Mouse (Mus musculus): Measurements from ENCODE around the gene Laptm4a. TPM values are rescaled to one million over a fixed set of nuclear protein-coding genes. Genes with fewer than 3 reads are reported as not detected.

Gene Laptm4a
- total RNA-seq, 2 experiments from 2014 or later = 325 to 358 TPM

DNA sequence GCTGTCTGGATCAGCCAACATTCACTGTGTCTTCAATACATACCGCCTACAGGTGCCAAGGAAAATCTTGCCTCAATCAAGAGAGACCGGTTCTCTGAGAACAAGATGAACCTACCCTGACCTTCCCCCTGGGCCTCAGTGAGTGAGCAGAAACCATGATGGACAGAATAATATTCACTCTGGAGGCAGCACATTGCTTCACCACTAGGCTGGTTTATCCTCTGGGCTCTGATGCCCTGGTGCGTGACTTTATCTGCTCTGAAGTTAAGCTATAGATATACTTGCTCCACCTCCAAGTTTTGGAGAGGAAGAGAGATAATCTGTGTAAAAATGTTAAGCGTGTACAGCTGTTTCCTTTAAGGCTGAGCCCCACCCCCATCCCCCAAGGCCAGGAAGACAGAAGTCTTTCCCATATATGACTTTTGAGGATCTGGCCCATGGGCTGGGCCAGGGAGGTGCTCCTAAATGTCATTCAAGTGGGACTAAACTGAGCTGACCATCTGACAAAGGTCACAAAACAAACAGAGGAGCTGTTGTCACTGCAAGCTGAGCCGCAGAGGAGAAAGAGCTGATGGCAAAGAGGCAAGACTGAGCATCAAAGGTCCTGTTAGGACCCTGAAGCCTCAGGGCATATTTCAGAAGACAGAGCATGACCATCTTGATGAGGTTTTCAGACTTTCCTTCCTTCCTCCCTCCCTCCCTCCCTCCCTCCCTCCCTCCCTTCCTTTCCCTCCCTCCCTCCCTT, 20.4 kb upstream of the Laptm4a start:
- no peak for DNase-seq
- intact Hi-C loops (cut with DNase I) = no loop called here

DNA sequence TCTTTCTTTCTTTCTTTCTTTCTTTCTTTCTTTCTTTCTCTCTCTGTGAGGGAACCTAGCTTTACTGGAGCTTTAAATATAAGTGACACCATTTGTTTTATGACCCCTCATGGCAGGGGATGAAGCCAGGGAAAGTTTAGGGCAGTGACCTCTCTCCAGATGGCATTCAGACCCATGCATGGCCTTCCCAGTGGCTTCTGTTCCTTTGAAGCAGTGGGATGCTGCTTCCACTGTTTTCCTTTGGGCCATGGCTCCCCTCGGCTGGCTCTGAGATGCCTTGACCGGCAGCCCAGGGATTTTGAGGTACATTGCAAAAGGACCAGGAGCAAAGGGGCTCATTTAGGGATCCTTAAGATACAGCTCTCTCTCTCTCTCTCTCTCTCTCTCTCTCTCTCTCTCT, 19.5 kb upstream of the Laptm4a start:
- no peak for DNase-seq
- intact Hi-C loops (cut with DNase I) = no loop called here

DNA sequence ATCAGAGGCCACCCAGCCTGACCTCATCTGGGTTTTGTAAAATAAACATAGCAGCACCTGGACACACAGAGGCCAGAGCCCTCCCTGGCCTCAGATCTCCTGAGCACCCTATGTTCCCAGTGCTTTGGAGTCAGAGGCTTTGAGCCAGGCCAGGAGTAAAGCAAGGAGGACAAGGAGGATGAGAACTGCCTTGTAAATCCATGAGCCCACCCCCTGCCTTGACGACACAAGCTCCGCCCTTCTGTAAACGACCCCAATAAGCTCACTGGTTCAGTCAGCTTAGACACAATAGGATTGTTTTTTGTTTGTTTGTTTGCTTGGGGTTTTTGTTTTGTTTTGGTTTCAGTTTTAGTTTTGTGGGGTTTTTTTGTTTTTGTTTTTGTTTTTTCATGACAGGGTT, 19.0 kb upstream of the Laptm4a start:
- no peak for DNase-seq
- intact Hi-C loops (cut with DNase I) = no loop called here

DNA sequence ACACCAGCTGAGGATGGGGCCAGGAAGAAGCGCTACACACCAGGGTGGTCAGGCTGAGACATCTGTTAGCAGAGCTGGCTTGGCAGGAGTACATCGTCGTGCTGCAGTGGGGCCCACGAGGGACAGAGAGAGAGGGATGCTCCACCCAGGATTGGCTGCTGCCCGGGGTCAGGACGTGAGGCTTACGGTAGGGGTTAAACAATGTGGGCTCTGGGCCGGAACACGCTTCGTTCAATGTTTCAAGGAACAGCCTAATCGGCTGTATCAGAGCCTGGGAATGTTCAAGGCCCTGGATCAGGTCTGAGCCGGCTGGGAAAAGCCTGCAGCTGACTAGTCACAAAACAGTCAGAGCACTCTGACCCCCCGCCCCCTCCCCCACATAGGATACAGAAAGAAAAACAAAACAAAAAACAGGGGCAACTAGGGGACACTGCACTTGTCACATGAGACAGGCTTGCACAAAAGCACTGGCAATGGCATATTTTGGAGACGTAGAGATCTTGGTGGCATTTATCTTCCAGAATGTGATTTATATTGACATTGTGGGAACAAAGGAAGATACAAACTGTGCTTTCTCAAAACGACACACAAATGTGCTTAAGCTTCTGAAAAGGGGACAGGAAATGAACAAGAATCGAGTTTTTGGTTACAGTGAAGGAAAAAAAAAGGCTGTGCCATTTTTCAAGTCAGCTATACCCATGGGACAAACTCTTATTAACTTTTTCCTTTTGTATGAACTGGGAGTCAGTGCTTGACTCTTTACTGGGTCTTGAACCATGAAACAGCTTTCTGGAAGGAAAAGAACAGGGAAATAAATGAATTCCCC, 8.4 kb upstream of the Laptm4a start:
- intact Hi-C loops (cut with DNase I) = no loop called here
- DNase-seq = peak; percentile 48 to 63

DNA sequence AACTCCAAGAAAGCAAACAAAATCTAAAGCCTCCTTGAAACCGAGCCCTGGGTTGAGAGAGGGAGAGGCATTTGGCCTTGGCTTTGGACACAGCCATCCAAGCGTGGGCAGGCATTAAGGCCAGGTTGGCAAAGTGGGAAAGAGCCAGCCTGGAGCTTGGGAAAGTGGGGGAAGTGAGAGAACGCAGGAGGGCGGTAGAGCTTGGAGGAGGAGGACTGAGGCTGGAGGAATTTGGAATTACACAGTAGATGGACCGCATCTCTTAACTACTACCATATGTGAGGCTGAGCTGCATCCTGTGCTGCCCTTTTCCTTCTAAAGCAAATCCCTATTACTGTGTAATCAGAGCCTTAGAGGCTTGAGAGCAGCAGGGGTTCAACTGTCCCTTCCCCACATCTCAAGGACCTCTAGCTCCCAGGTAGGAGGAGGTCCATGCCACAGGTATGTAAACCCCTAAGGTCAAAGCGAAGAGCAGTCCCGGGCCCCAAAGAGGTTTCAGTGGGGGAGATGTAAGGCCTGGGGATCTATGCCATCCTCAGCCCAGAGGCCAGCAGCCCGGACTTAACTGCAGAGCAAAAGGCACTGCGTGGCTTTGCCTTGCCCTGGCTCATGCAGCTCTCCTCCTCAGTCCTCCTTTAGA, 7.6 kb upstream of the Laptm4a start:
- intact Hi-C loops (cut with DNase I) = no loop called here
- DNase-seq = no peak

DNA sequence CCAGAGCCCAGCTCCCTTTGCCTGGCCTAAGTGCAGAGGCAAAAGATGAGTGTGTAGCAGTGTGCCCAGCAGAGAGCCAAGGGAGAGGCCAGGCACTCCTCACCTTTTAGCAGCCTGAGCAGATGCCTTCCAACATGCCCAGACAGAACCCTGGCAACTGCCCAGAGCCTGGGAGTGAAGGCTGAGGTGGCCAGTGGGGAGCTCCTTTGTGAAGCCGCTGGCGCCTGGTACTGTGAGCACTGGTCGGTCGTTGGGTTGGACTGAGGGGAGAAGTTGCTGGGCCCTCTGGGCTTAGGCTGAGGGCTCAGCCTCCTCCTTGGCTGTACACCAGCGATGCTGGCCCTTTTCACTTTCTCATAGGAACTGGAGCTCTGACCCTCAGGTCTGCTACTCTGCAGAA, 5.1 kb upstream of the Laptm4a start:
- intact Hi-C loops (cut with DNase I) = no loop called here

DNA sequence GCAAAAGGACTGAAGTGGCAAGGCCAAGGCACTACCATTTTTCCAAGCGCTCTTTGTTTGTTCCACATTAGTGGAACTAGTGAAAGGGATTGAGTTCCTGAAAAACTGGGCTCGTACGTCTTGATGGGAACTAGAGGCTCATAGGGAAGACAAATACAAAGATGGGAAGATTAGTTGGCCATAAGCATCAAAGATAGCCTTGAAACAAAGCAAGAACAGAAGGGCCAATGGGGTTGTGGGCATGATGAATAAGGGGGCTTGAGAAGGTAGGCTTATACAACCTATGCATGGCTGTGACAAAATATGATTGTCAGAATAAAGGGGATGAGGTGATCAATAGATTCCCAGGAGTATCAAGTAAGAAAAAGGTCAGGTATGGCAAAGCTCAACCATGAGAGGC, 2.2 kb upstream of the Laptm4a start:
- no peak for DNase-seq
- intact Hi-C loops (cut with DNase I) = no loop called here

More for the DNA sequence above, 5.1 kb upstream of the Laptm4a start:
- DNase-seq = peak; percentile 63 to 74

DNA sequence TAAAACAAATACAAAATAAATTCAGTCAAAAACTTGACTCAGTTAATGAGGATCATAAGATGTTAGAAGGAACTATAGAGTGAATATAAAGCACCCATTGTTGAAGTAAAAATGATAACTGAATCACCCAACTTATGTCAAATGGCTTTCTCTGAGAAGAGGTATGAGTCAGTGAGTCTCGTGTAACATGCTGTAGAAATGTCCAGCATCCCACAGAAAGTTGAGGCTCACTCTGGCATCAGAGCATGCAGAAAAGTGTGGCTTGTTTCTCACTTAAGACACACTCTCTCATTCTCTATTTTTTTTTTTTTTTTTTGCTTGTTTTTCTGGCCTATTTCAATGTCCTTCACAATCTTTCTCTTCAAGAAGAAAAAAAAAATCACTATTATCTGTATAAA, 469 bp upstream of the Laptm4a start:
- intact Hi-C loops (cut with DNase I) = loop anchor here (5.0 kb wide), 1 partner anchor 34 kb away; no protein-coding TSS in a partner anchor
- no peak for DNase-seq

DNA sequence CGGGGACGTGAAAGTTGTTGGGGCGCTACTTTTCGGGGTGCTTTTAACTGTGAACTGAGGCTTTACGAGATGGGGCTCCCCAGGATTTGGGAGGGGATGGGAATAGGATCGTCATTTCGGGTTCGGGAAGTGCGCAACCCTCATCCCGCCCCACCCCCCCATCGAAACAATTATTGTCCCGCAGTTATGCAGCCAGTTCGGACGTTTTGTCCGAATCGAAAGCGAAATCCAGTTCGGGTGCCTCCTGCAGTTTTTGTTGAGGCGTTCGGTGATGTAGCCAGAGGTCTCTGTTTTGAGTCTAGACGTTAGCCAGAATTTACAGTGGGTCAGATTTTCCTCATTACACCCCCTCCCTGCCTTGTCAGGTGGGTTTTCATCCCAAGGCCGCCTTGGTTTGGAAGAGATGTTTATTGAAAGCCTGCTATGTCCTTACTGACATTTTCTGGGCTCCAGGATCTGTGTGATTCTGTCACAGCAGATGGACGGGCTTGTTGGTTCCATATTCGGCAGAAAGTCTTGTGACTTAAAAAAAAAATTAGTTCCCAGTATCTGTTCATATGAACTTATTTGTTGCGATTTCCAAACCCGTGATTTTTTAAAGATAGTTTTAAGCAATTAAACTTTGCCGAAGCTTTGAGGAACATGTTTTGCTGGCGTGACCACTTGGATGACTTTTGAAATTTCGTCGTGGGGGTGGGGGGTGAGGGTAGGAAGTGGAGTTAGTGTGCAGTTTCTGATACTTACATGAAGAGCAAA, 1.1 kb downstream of the Laptm4a start:
- intact Hi-C loops (cut with DNase I) = loop anchor here (5.0 kb wide), 1 partner anchor 35 kb away; no protein-coding TSS in a partner anchor
- DNase-seq = no peak

DNA sequence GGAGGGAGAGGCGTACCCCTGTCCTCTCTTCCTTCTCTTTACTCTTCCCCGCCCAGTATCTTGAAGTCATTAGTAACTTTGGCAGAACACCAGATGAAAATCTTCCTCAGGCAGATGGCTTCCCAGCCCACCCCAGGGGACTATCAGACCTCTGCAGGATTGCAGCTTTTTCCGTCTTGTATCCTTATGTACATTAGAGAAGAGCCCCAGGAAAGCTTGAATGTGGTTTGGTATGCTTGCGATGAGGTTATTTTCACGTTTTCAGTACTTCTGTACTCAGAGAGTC, 1.6 kb downstream of the Laptm4a start:
- intact Hi-C loops (cut with DNase I) = loop anchor here (5.0 kb wide), 1 partner anchor 36 kb away; no protein-coding TSS in a partner anchor
- peak; percentile 16 to 23 for DNase-seq

DNA sequence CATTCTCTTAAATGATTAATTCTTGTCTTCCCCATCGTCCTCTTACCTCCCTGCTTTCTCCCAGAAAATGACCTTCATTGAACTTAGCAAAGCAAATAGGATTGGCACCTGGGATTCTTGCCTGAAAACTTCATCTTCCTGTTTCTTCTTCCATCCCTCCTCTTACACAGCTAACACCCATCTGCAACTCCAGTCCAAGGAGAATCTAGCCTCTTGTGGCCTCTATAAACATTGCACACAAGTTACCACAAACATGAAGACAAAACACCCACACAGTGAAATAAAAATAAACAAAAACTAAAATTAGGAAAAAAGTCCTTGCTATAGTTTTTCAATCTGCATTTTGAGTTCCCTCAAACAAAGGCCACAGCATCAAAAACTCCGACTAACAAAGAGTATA, 2.1 kb downstream of the Laptm4a start:
- intact Hi-C loops (cut with DNase I) = loop anchor here (5.0 kb wide), 1 partner anchor 36 kb away; no protein-coding TSS in a partner anchor
- DNase-seq = no peak

DNA sequence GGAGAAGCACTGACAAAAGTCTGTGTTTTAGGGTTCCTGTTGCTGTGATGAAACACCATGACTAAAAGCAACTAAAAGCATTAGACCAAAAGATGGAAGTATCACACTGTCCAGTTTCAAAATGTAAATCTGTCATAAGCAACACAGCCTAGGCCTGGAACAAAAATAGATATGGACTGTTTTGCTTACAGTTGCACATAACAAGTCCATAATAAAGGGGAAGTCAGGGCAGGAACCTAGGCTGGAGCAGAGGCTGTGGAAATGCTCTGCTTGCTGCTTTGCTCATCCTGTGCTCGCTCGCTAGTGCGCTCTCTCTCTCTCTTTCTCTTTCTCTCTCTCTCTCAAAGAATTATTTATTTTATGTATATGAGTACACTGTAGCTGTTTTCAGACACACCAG, 6.2 kb downstream of the Laptm4a start:
- intact Hi-C loops (cut with DNase I) = no loop called here
- DNase-seq = no peak

DNA sequence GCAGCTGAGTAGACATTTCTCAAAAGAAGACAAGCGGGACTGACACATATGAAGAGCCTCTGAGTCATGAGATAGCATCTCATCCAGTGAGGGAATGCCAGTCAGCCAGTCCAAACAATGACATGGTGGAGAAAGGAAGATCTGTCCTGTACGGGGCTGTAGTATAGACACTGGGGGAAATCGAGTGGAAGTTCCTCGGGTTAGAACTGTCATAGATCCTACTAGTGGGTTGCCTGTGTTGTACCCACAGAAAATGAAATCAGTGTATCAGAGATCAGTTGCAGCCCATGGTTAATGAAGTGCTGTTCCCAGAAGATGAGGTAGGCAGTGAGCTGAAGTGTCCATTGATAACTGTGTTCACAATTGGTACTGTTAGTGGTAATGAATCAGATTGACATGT, 7.3 kb downstream of the Laptm4a start:
- no peak for DNase-seq
- intact Hi-C loops (cut with DNase I) = no loop called here

DNA sequence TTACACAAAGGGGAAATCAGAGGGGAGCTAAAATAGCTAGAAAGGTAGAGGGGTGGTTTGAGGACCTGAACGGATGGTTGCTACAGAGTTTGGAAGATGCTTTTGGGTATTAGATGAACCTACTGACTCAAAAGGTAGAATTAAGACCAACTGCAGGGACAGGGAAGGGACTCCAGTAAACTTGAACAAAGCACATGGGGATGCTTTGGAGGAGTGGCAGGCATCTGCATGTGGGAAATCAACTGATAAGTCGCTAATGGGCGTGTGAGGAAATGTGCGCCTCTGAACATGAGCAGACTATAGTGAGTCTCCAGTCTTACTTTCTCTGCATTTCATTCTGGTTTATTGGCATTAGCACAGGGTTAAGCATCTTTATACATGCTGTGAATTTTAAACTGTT, 9.6 kb downstream of the Laptm4a start:
- intact Hi-C loops (cut with DNase I) = no loop called here
- DNase-seq = no peak

DNA sequence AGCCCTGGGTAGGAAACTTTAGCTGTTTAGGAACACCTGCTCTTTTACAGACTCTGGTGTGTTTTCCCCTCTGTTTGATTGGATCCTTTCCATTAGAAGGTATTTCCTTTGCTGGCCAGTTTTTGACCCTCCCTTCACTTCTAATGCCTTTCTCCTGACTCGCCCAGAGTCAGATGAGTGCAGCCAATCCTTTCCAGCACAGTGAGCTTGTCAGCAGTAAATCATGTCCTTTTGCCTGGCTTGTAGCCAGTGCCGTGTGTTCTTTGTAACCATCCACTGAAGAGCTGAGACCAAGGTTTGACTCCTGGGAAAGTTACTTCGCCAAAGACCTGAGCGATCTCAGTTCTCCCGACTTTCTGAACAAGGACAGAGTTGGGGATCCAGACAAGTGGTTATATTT, 13.9 kb downstream of the Laptm4a start:
- intact Hi-C loops (cut with DNase I) = loop anchor here (5.0 kb wide), 2 partner anchors 48 to 67 kb away; no protein-coding TSS in a partner anchor
- DNase-seq = peak in 1 of 2 experiments; percentile 29

DNA sequence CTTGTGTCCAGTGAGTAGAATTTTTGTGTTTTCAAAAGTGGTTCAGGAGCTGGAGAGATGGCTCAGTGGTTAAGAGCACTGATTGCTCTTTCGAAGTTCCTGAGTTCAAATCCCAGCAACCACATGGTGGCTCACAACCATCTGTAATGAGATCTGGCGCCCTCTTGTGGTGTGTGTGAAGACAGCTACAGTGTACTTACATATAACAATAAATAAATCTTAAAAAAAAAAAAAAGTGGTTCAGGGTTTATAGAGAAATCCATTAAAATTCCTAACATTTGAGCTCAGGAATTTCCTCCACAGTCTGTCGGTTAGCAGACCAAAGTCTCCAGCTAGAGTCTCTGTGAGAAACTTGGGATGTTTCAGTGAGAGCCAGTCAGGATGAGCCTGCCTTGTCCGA, 14.7 kb downstream of the Laptm4a start:
- peak; percentile 31 to 37 for DNase-seq
- intact Hi-C loops (cut with DNase I) = loop anchor here (5.0 kb wide), 2 partner anchors 49 to 66 kb away; no protein-coding TSS in a partner anchor

DNA sequence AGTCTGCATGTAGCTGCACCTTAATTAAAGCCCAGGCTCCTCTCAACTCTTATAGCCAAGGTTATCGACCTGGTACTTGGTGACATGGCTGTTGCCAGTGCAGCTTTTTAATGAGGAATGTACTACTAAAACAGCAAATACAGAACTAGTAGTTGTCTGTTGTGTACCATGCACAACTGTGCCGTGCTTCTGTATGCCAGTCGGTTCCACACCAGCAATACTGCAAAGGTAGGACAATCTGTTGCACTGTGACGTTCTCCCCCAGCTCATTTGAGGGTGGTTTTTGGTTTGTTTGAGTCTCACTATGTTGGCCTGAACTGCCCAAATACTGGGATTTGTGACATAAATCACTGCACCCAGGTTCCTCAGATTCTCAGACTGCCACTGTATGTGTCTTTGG, 18.0 kb downstream of the Laptm4a start:
- intact Hi-C loops (cut with DNase I) = loop anchor here (5.0 kb wide), 2 partner anchors 52 to 63 kb away; no protein-coding TSS in a partner anchor
- no peak for DNase-seq

DNA sequence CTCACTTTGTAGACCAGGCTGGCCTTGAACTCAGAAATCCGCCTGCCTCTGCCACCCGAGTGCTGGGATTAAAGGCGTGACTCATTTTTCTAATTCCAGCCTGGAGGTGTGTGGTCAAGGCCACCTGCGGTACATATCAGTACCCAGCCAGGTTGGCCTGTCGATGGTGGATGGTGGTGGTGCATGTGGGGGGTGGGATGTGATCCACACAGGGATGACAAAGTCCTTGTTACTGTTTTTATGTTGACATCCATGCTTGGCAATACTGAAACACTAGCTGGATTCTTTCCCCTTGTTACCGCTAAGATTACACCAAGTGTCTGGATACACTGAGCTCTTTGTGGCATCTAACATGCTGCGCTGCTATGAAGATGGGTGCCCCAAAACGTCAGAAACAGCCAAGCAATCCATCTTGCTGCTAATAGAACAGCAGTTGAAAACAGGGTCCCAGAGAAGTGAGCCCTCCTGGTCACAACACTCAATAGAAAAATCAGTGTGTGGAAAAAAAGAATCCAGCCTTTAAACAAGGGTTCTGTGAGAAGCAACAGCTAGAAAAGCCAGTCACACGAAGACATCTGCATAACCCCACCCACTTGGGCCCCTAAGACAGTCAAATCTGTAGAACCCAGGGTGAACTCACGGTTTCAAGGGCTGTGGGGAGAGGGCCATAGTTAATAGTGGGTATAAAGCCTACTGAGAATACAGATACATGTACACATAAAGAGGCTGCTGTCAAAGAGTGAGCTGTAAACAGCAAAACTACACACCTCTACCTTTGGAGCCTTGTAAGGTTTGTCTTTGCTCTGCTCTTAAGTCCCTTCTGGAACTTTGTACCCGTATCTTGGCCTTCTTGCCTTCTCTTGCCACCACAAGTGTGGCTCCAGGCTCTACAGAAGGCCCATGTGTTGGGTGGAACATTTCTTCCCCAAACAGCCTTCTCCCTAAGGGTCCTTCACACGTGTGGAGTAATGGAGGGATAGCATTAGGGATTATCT, 18.8 kb downstream of the Laptm4a start:
- DNase-seq = no peak
- intact Hi-C loops (cut with DNase I) = no loop called here

DNA sequence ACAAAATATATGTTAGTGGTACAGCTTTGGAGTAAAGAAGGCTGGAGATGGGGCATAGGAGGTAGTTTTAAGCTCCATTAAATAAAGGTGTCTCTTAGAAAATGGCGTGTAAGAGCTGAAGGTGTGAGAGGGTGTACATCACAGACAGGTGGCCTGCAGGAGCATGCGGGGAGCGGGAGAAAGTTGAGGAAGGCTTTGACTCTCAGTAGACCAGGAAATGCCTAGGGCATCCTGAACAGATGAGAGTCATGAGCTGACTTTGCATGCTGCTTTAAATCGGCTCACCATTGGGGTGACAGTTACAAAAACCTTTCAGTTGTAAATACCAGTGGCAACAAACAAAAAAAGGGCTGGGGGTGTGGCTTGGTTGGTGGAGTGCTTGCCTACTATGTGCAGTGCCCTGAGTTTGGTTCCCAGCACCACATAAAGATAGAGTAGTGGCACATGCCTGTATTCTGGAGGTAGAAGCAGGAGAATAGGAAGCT, 19.7 kb downstream of the Laptm4a start:
- intact Hi-C loops (cut with DNase I) = no loop called here
- DNase-seq = no peak

Data from heart, postnatal 14 days (tissue).